Mouse (Mus musculus) midbrain, embryonic 13.5 days (tissue): ENCODE data around the gene Gpr152. TPM values are rescaled to one million over a fixed set of nuclear protein-coding genes. Genes with fewer than 3 reads are reported as not detected.
"Not testable (repeated sequence)": the region's sequence is repeated elsewhere in the genome, so short reads cannot be mapped to it uniquely, and the experiment has no call there.

Experiments used
- ATAC-seq: fragments of 200-750 bp; cut with Nextera tagmentation; 2 replicates; pipeline ENCODE4 v1.8.0; 2017; ENCODE audit warnings: mild to moderate bottlenecking, moderate TSS enrichment, moderate library complexity
- H3K27ac ChIP-seq: fragments of 300-500 bp; sonication (generic); 2 replicates; pipeline ENCODE4 v1.5.1; 2015; ENCODE audit warnings: inconsistent platforms, mild to moderate bottlenecking, moderate library complexity
- H3K27me3 ChIP-seq: fragments of 300-500 bp; sonication (generic); 2 replicates; pipeline ENCODE4 v1.6.1; 2015; ENCODE audit warnings: mild to moderate bottlenecking, inconsistent platforms
- H3K36me3 ChIP-seq: fragments of 300-500 bp; sonication (generic); 2 replicates; pipeline ENCODE4 v1.6.1; 2015; ENCODE audit warnings: mild to moderate bottlenecking, inconsistent platforms
- H3K4me1 ChIP-seq: fragments of 300-500 bp; sonication (generic); replicated peaks from 2 replicates; pipeline ENCODE4 v1.6.1; 2015; ENCODE audit warnings: inconsistent platforms
- H3K4me2 ChIP-seq: fragments of 300-500 bp; sonication (generic); replicated peaks from 2 replicates; pipeline ENCODE4 v1.6.1; 2015; ENCODE audit warnings: moderate library complexity, mild to moderate bottlenecking, inconsistent platforms
- H3K4me3 ChIP-seq: fragments of 300-500 bp; sonication (generic); replicated peaks from 2 replicates; pipeline ENCODE4 v1.5.1; 2015; ENCODE audit warnings: mild to moderate bottlenecking, inconsistent platforms
- H3K9ac ChIP-seq: fragments of 300-500 bp; sonication (generic); replicated peaks from 2 replicates; pipeline ENCODE4 v1.6.1; 2015; ENCODE audit warnings: mild to moderate bottlenecking, inconsistent platforms
- H3K9me3 ChIP-seq: fragments of 300-500 bp; sonication (generic); 2 replicates; pipeline ENCODE4 v1.6.1; 2016; ENCODE audit warnings: mild to moderate bottlenecking, inconsistent platforms
- WGBS: fragments of 180-500 bp; shearing (Covaris S2); methylation state at CpG from one replicate; pipeline ENCODE4 v1.1.7; 2015; 5-methylcytosine and 5-hydroxymethylcytosine counted together
- polyA plus RNA-seq: library from polyadenylated mRNA; unstranded; fragments of >200 nt; fragmentation: Nextera tagmentation; extraction: Ambion mirVana; gene quantifications from 2 replicates; pipeline ENCODE4 v1.2.1, GENCODE M21; 2015

The Gpr152 gene
- polyA plus RNA-seq, 1 experiment from 2014 or later = 0.08 TPM

DNA sequence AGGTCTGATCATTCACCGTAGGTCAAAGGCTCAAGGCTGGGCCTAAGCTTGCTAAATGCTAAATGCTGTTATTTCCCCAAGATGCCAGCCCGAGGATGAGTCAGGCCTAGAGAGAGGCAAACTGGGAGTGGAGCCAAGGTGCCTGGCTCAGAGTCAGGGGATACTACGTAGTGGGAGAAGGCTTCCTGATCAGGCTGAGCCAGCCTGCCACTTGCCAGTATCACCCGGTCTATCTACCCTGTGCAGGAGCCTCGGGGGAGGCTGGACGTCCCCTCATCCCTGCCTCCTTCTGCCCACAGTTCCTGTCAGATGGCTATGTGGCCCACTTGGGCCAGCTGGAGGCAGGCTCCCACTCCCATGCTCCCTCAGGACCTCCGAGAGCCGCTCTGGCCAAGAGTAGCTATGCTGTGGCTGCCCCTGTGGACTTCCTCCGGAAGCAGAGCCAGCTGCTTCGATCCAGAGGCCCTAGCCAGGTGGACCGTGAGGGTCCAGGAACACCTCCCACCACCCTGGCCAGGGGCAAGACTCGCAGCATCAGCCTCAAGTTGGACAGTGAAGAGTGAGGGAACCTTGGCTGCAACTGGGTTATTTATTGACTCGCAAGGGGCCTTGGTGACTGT is 26.3 kb upstream of the Gpr152 start:
- H3K36me3 ChIP-seq = peaks cover 96% of the 10 kb centered on the region

DNA sequence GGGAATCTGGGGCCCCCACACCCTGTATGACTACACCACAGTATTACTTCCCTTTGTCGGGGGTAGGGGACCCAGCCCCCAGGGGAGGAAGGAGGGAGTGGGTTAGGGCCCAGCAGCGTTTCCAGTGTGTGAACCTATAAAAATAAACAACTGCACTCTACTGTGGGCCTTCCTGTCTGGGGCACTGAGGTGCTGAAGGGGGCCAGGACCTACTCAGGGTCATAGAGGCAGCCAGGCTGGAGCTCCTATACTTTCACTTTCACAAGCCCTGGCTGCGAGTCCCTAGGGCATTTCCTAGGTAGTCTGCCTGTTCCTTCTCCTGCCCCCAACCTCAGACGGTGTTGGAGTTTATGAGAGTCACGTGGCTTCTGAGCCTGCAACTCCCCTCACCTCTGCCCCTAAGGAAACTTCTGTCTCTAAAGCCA is 25.8 kb upstream of the Gpr152 start:
- WGBS = 83% methylated on average over 5 of the region's 5 CpGs
- H3K9ac ChIP-seq = no peak overlapping the region
- no peaks in the 10 kb centered on the region for H3K4me1 ChIP-seq
- no peak overlapping the region for H3K4me3 ChIP-seq
- ATAC-seq = no peak
- H3K27ac ChIP-seq = no peak overlapping the region; the same call in 1 of the 2 replicates
- H3K4me2 ChIP-seq = no peak overlapping the region
- H3K36me3 ChIP-seq = peaks cover 94% of the 10 kb centered on the region
- H3K9me3 ChIP-seq = no peaks in the 10 kb centered on the region
- H3K27me3 ChIP-seq = no peaks in the 10 kb centered on the region

More for the DNA sequence above, 26.3 kb upstream of the Gpr152 start:
- no peaks in the 10 kb centered on the region for H3K27me3 ChIP-seq
- no peaks in the 10 kb centered on the region for H3K9me3 ChIP-seq
- H3K9ac ChIP-seq = no peak overlapping the region
- WGBS = 86% methylated on average over 13 of the region's 13 CpGs
- no peak overlapping the region for H3K4me3 ChIP-seq
- no peak overlapping the region for H3K4me2 ChIP-seq
- H3K27ac ChIP-seq = no peak overlapping the region; the same call in 1 of the 2 replicates
- no peaks in the 10 kb centered on the region for H3K4me1 ChIP-seq
- 0 out of 2 replicates have a peak, but pooled peaks have one; percentile 18 for ATAC-seq

DNA sequence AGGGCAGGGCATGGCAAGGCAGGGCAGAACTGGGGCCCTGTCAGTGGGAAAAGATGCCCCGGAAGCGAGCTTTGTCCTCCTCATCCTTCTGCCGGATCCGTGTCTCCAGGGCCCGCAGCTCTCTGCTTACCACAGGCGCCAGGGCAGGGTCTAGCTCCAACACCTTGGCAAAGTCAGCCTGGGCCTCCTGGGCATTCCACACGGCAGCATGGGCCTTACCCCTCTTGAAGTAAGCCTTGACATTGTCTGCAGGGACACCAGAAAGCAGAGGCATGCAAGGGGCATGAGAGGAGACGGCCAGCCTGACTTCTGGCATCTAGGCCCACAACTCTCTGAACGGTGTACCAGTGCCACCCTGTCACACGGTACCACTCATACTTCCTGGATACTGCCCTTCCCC is 25.0 kb upstream of the Gpr152 start:
- H3K4me1 ChIP-seq = no peaks in the 10 kb centered on the region; the same call in 1 of the 2 replicates
- H3K4me2 ChIP-seq = no peak overlapping the region
- H3K27me3 ChIP-seq = no peaks in the 10 kb centered on the region
- WGBS = 95% methylated on average over 10 of the region's 10 CpGs
- H3K27ac ChIP-seq = no peak overlapping the region
- H3K36me3 ChIP-seq = peaks cover 90% of the 10 kb centered on the region
- no peak overlapping the region; the same call in 1 of the 2 replicates for H3K9ac ChIP-seq
- ATAC-seq = no peak
- no peak overlapping the region for H3K4me3 ChIP-seq
- no peaks in the 10 kb centered on the region for H3K9me3 ChIP-seq

DNA sequence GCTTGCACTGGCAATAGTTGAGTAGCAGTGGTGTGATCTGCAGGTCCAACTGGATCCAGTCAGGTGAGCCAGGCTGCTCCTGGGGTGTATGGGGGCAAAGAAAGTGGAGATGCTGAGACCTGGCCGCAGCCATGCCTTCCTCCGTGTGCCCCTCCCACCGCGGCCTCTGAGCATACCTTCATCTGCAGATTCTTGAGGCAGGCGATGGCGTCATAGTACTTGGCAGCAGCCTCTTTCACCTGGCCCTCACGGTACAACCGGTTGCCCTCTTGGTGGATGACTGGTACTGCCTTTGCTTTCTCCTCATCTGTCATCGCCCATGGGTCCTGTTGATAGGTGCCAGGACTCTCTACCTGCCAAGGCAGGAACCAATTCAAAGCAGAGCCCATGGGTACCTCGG is 24.4 kb upstream of the Gpr152 start:
- no peak overlapping the region for H3K4me2 ChIP-seq
- 95% methylated on average over 10 of the region's 10 CpGs for WGBS

DNA sequence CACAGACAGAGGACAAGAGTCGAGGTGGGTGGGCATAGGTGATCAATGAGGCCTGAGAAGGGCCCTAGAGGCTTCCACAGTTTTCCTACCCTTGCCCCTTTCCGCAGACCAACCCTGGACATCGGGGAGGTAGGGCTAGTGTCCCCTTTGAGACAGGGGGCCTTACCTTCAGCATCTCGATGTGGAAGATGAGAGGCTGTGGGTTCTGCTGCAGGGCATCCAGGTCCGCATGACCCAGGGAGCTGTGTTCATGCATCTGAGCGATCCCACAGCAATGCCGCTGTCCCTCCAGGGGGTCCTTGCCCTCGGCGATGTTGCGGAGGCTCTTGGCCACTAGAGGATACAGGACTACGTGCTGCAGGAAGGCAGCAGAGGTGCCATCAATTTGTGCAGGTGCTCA is 23.8 kb upstream of the Gpr152 start:
- 84% methylated on average over 11 of the region's 11 CpGs for WGBS
- H3K36me3 ChIP-seq = peaks cover 78% of the 10 kb centered on the region

More for the DNA sequence above, 24.4 kb upstream of the Gpr152 start:
- no peak for ATAC-seq
- peaks cover 85% of the 10 kb centered on the region for H3K36me3 ChIP-seq
- H3K27me3 ChIP-seq = no peaks in the 10 kb centered on the region
- no peak overlapping the region for H3K9ac ChIP-seq
- H3K4me1 ChIP-seq = peaks cover 2% of the 10 kb centered on the region
- H3K9me3 ChIP-seq = no peaks in the 10 kb centered on the region
- H3K4me3 ChIP-seq = no peak overlapping the region
- no peak overlapping the region for H3K27ac ChIP-seq

DNA sequence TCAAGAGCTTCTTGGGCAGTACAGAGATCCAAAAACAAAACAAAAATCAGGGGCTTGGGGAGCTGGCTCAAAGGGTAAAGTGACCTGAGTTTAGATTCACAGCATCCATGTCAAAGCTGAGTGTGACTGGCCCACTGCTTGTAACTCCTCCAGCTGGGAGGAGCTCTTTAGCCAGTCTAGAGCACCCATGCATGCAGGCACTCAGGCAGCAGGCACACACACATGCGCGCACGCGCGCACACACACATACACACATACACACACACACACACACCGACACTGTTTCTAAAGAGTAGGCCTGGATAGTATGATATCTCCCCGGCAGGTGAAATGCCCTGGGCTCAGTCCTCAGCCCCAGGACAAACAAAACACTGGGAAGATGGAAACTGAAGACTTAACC is 22.6 kb upstream of the Gpr152 start:
- ATAC-seq = no peak

More for the DNA sequence above, 23.8 kb upstream of the Gpr152 start:
- H3K9ac ChIP-seq = no peak overlapping the region
- ATAC-seq = no peak
- peaks cover 9% of the 10 kb centered on the region for H3K4me1 ChIP-seq
- H3K27me3 ChIP-seq = no peaks in the 10 kb centered on the region
- H3K27ac ChIP-seq = no peak overlapping the region
- no peak overlapping the region for H3K4me3 ChIP-seq
- H3K4me2 ChIP-seq = no peak overlapping the region
- H3K9me3 ChIP-seq = no peaks in the 10 kb centered on the region

DNA sequence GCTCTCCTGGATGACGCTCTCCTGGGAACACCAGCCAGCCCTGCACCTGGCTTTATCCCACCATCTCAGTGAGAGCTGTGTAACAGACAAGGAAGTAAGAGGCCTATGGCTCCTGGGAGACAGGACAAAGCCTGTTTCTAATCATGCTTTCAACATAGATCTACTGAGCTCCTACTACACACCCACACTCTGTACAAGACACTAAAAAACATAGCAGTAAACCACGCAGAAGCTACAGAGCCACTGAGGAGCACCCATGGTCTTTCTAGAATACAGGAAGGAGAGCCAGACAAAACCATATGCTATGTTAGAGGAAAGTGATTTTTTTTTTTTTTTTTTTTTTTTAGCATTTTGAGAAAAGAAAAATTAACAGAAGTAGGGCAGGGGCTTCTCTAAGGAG is 21.2 kb upstream of the Gpr152 start:
- Histone ChIP-seq H3K4me1 (peaks cover 10% of the 10 kb centered on the region), H3K4me2 (no peak overlapping the region), H3K9me3 (no peaks in the 10 kb centered on the region), H3K36me3 (peaks cover 53% of the 10 kb centered on the region), H3K4me3 (no peak overlapping the region), H3K27ac (no peak overlapping the region), H3K9ac (no peak overlapping the region), H3K27me3 (no peaks in the 10 kb centered on the region)
- 91% methylated on average over 2 of the region's 2 CpGs for WGBS
- no peak for ATAC-seq

More for the DNA sequence above, 22.6 kb upstream of the Gpr152 start:
- WGBS = 96% methylated on average over 7 of the region's 7 CpGs
- Histone ChIP-seq H3K36me3 (peaks cover 66% of the 10 kb centered on the region), H3K4me3 (no peak overlapping the region), H3K27me3 (no peaks in the 10 kb centered on the region), H3K4me1 (peaks cover 10% of the 10 kb centered on the region), H3K4me2 (no peak overlapping the region), H3K9me3 (no peaks in the 10 kb centered on the region), H3K9ac (no peak overlapping the region), H3K27ac (no peak overlapping the region)

DNA sequence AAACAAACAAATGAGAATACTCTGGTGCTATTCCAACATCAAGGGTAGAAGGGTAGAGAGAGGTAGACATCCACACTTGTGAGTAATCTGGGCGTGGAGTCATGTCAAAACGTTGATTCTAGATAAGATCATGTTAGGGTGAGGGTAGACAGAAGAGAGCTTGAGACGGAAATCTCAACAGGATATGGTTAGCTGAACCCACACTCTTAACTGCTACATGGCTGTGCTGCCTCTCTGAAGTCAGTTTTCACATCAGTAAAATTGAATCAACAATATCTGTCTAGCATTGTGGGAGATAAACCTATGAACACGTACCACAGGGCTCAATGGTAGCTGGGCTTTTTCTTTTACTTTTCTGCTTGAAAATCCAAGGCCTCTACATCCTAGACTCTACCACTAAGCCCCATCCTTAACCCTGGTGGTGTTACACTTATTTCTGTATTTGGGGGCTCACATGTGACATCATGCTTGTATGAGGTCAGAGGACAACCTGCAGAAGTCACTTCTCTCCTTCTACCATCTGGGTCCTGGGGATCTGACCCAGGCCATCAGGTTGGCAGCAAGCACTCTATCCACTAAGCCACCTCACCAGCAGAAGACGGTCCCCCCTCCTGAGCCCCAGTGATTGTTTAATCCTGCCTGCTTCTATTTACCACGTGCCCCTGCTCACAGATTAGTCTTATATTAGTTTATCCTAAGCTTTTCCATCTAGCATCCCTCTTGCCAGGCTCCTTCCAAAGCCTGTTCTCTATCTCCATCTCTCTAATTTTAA is 19.7 kb upstream of the Gpr152 start:
- Histone ChIP-seq H3K4me2 (no peak overlapping the region), H3K9me3 (no peaks in the 10 kb centered on the region), H3K4me3 (no peak overlapping the region), H3K4me1 (peaks cover 10% of the 10 kb centered on the region), H3K9ac (no peak overlapping the region), H3K27me3 (no peaks in the 10 kb centered on the region), H3K27ac (no peak overlapping the region), H3K36me3 (peaks cover 37% of the 10 kb centered on the region)
- ATAC-seq = no peak
- 92% methylated on average over 6 of the region's 6 CpGs for WGBS

DNA sequence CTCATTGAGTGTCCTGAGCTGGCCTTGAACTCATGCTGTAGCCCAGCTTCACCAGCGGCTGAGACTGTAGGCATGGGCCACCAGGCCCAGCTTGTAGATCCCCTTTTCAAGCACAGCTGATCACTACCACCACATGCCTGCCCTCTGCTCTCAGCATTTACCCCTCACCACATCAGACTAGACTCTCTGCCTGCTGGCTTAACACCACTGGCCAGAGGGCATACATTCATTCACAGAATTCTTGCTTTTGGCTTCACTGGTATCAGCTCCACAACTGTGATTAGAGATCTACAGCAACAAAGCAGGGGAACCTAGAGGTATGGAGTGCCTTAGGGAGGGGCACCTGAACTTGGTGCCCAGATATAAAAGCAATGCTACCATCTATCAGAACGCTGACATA is 19.1 kb upstream of the Gpr152 start:
- no peaks in the 10 kb centered on the region for H3K9me3 ChIP-seq
- H3K9ac ChIP-seq = no peak overlapping the region
- H3K4me1 ChIP-seq = peaks cover 10% of the 10 kb centered on the region
- 97% methylated on average over 2 of the region's 2 CpGs for WGBS
- peak overlapping the region; percentile 48 for H3K4me3 ChIP-seq
- no peak for ATAC-seq
- H3K36me3 ChIP-seq = peaks cover 31% of the 10 kb centered on the region
- H3K4me2 ChIP-seq = peak overlapping the region; percentile 50
- no peak overlapping the region for H3K27ac ChIP-seq
- H3K27me3 ChIP-seq = no peaks in the 10 kb centered on the region

DNA sequence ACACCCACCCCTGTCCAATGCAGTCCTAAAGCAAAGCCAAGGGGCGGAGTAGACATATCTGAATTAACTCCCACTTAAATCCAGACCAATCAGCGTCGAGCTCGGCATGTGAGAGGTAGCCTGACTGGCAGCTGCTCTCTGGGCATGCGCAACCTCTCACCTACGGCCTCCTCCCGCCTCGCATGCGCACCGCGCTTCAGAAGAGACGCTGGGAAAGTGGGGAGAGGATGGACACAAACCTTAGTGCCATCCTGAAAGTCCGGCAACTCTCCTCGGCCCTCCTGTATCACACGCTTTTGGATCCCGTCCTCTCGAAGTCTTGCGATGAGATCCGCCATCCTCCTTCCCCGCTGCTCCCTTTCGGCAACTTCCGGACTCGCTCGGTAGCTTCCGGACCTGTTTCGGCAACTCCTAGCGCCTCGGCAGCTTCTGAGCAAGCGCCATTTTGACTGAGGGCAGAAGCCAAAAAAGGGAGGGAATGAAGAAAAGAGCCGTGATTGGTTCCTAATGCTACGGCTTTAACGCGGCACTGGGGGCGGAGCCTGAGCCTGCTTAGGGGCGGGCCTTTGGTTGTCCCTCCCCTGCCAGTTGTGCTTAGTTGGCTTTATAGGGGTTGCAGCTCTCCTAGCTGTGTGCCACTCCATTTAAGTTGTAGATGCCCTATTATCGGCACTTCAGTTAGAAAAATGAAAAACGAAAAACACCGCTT is 18.3 kb upstream of the Gpr152 start:
- peak overlapping the region; percentile 80 for H3K27ac ChIP-seq
- H3K9me3 ChIP-seq = no peaks in the 10 kb centered on the region
- peak overlapping the region; percentile 50 for H3K4me2 ChIP-seq
- peak overlapping the region; percentile 48 for H3K4me3 ChIP-seq
- no peaks in the 10 kb centered on the region for H3K27me3 ChIP-seq
- ATAC-seq = peak; percentile 84
- H3K4me1 ChIP-seq = peaks cover 11% of the 10 kb centered on the region
- peaks cover 24% of the 10 kb centered on the region for H3K36me3 ChIP-seq
- WGBS = 3% methylated on average over 38 of the region's 38 CpGs
- H3K9ac ChIP-seq = peak overlapping the region; percentile 58; the same call in 1 of the 2 replicates

DNA sequence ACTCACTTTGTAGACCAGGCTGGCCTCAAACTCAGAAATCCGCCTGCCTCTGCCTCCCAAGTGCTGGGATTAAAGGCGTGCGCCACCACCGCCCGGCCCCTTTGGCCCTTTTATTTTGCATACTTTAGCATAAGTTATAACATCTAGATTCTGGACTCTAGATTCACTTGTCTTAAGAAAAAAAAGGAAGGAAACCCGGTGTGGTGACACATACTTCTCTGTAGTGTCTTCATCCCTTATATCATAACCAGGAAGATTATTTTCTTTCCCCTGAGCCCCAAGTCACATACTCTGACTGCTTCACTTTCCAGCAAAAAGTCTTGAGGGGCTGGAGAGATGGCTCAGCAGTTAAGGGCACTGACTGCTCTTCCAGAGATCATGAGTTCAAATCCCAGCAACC is 17.7 kb upstream of the Gpr152 start:
- not testable (repeated sequence) for ATAC-seq, H3K27ac ChIP-seq, H3K4me3 ChIP-seq, H3K27me3 ChIP-seq, H3K9me3 ChIP-seq, H3K9ac ChIP-seq
- Histone ChIP-seq H3K4me2 (peak overlapping the region; percentile 25; the same call in 1 of the 2 replicates), H3K36me3 (peaks cover 17% of the 10 kb centered on the region), H3K4me1 (peaks cover 18% of the 10 kb centered on the region)
- 69% methylated on average over 6 of the region's 6 CpGs for WGBS
